Mouse (Mus musculus): ENCODE data around the gene Dnlz. TPM values are rescaled to one million over a fixed set of nuclear protein-coding genes. Genes with fewer than 3 reads are reported as not detected.
"Not testable (repeated sequence)": the region's sequence is repeated elsewhere in the genome, so short reads cannot be mapped to it uniquely, and the experiment has no call there.

Gene Dnlz
- total and polyA plus RNA-seq, 3 experiments = 21.8 to 27.7 TPM; not detected in 1

GRCm38 (mm10) chr2:26389154-26389690 is 37.3 kb upstream of the Dnlz start, which contains the start of the genes Entr1 and Pmpca (continued):
- TF ChIP-seq TBP (IDR thresholded peaks at IDR 0.05; ENCODE audit: low read depth, low read length) (0 out of 2 replicates have a peak, but pooled peaks have one; percentile 13), MAFK (IDR thresholded peaks at IDR 0.05; ENCODE audit: borderline replicate concordance, low read depth, low read length) (no peak), ZKSCAN1 (IDR thresholded peaks at IDR 0.05; ENCODE audit: low read depth, low read length) (no peak)

DNA sequence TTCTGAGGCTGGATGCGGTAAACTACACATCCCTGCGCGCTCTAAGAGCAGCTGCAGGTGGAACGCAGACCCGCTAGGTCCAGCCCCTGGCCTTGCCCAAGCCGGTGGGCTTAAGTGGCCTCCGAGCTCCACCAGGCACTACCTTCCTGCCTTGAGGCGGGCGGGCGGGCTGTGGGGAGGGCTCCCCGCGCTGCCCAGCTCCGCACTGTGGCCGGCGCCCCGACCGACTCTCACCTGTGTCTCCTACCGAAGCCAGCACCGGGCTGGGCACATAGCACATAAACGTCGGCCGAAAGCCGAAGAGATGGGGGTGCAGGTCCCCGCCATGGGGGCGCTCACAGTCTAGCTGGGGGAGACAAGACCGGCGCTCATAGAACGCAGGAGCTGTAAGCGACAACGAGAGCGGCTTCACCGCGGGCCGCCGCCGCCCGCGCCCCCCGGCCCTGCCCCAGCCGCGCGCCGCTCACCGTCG is 36.8 kb upstream of the Dnlz start:
- peak overlapping the region; percentile 85 for H3K9ac ChIP-seq (ENCODE audit: control insufficient read depth, low read depth, low read length, poor library complexity, severe bottlenecking)
- 0 out of 2 replicates have a peak overlapping the region, but pooled peaks have one; percentile 9 for H3K27ac ChIP-seq (ENCODE audit: control insufficient read depth, low read depth, low read length)
- H3K9me3 ChIP-seq (replicated peaks; ENCODE audit: insufficient read depth, low read length) = no peaks in the 10 kb centered on the region
- H3K4me3 ChIP-seq (ENCODE audit: control insufficient read depth in 1 of 2, insufficient read depth in 1 of 2, low read depth in 2 of 2, low read length in 2 of 2) = peak overlapping the region; percentile 75 to 93
- H3K27me3 ChIP-seq (ENCODE audit: control insufficient read depth in 1 of 2, insufficient read depth in 2 of 2, low read length in 2 of 2) = no peaks in the 10 kb centered on the region
- DNase-seq (ENCODE audit: low read depth, low spot score) = peak; percentile 36
- TF ChIP-seq ZMIZ1 (IDR thresholded peaks at IDR 0.05; ENCODE audit: low read depth, low read length) (no peak), CTCF (IDR thresholded peaks at IDR 0.05 in 2 of 3, conservative IDR thresholded peaks at IDR 0.05 in 1 of 3; ENCODE audit: control insufficient read depth in 1 of 3, insufficient read depth in 1 of 3, low read depth in 2 of 3, low read length in 3 of 3, poor library complexity in 1 of 3, severe bottlenecking in 1 of 3) (0 out of 6 replicates have a peak, but pooled peaks of 1 of the 3 experiments have one; percentile 13), GABPA (IDR thresholded peaks at IDR 0.05; ENCODE audit: low read depth, low read length) (no peak)
- H3K79me2 ChIP-seq (ENCODE audit: control insufficient read depth, insufficient read depth, low read length, poor library complexity) = peaks cover 31% of the 10 kb centered on the region
- peaks cover 7 to 8% of the 10 kb centered on the region in 2 experiments for H3K36me3 ChIP-seq (ENCODE audit: control insufficient read depth in 1 of 2, insufficient read depth in 2 of 2, low read length in 2 of 2)
- peaks cover 0 to 11% of the 10 kb centered on the region in 2 experiments; a peak in 3 of 4 replicates for H3K4me1 ChIP-seq (ENCODE audit: control insufficient read depth in 1 of 2, insufficient read depth in 2 of 2, low read length in 2 of 2)

- Histone ChIP-seq H3K4me1 (ENCODE audit: control insufficient read depth in 1 of 2, insufficient read depth in 2 of 2, low read length in 2 of 2) (peaks cover 0 to 11% of the 10 kb centered on the region in 2 experiments; a peak in 3 of 4 replicates), H3K4me3 (ENCODE audit: control insufficient read depth in 1 of 2, insufficient read depth in 1 of 2, low read depth in 2 of 2, low read length in 2 of 2) (no peak overlapping the region; a peak in 1 of 4 replicates), H3K9ac (ENCODE audit: control insufficient read depth, low read depth, low read length, poor library complexity, severe bottlenecking) (peak overlapping the region; percentile 26; the same call in 1 of the 2 replicates), H3K27me3 (ENCODE audit: control insufficient read depth in 1 of 2, insufficient read depth in 2 of 2, low read length in 2 of 2) (no peaks in the 10 kb centered on the region), H3K79me2 (ENCODE audit: control insufficient read depth, insufficient read depth, low read length, poor library complexity) (peaks cover 31% of the 10 kb centered on the region), H3K9me3 (replicated peaks; ENCODE audit: insufficient read depth, low read length) (no peaks in the 10 kb centered on the region), H3K27ac (ENCODE audit: control insufficient read depth, low read depth, low read length) (no peak overlapping the region), H3K36me3 (ENCODE audit: control insufficient read depth in 1 of 2, insufficient read depth in 2 of 2, low read length in 2 of 2) (peaks cover 5 to 7% of the 10 kb centered on the region in 2 experiments)
- TF ChIP-seq SIN3A (IDR thresholded peaks at IDR 0.05; ENCODE audit: low read length) (no peak), ETS1 (IDR thresholded peaks at IDR 0.05; ENCODE audit: low read depth, low read length) (no peak)
- no peak for DNase-seq (ENCODE audit: low read depth, low spot score)
Measured at GRCm38 (mm10) chr2:26387713-26388112, 35.8 kb upstream of the Dnlz start.

DNA sequence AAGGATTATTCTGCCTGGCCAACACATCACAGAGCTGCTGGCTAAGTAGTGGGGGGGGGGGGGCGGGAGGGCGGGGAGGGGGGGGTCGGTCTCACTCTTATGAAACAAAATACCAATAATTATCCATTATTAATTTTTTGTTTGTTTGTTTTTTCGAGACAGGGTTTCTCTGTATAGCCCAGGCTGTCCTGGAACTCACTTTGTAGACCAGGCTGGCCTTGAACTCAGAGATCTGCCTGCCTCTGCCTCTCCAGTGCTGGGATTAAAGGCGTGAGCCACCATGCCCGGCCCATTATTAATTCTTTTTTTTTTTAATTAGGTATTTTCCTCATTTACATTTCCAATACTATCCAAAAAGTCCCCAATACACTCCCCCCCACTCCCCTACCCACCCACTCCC is 29.0 kb upstream of the Dnlz start:
- not testable (repeated sequence) for H3K36me3 ChIP-seq (ENCODE audit: control insufficient read depth in 1 of 2, insufficient read depth in 2 of 2, low read length in 2 of 2); H3K9me3 ChIP-seq (replicated peaks; ENCODE audit: insufficient read depth, low read length); H3K27me3 ChIP-seq (ENCODE audit: control insufficient read depth in 1 of 2, insufficient read depth in 2 of 2, low read length in 2 of 2); H3K27ac ChIP-seq (ENCODE audit: control insufficient read depth, low read depth, low read length); H3K4me1 ChIP-seq (ENCODE audit: control insufficient read depth in 1 of 2, insufficient read depth in 2 of 2, low read length in 2 of 2); DNase-seq (ENCODE audit: low read depth, low spot score)
- Histone ChIP-seq H3K9ac (ENCODE audit: control insufficient read depth, low read depth, low read length, poor library complexity, severe bottlenecking) (peak overlapping the region; percentile 61), H3K4me3 (ENCODE audit: control insufficient read depth in 1 of 2, insufficient read depth in 1 of 2, low read depth in 2 of 2, low read length in 2 of 2) (peak overlapping the region; percentile 72 to 94), H3K79me2 (ENCODE audit: control insufficient read depth, insufficient read depth, low read length, poor library complexity) (peaks cover 17% of the 10 kb centered on the region)
